Mouse (Mus musculus) c-Kit-positive CD71-negative TER-119-negative erythroid progenitor cells, embryonic 14.5 days (primary cell): ENCODE measurements around the gene Smlr1.

Source experiments
- DNase-seq: peaks from one replicate; pipeline ENCODE4 v3.0.0-alpha.2; 2013; ENCODE audit warnings: low read depth

Gene Smlr1

GRCm38 (mm10) chr10:25535891-25536331, at the start of gene Smlr1:
Gene Smlr1, minus strand, starts transcription at chr10:25536267.
- no peak for DNase-seq

- DNase-seq: no peak
These were observed 48.8 kb upstream of the Smlr1 start for GRCm38 (mm10) chr10:25584899-25585298.

GRCm38 (mm10) chr10:25580066-25580465, 44.0 kb upstream of the Smlr1 start:
- no peak for DNase-seq

- DNase-seq: no peak
These were observed 35.5 kb upstream of the Smlr1 start for GRCm38 (mm10) chr10:25571319-25572240.

DNA sequence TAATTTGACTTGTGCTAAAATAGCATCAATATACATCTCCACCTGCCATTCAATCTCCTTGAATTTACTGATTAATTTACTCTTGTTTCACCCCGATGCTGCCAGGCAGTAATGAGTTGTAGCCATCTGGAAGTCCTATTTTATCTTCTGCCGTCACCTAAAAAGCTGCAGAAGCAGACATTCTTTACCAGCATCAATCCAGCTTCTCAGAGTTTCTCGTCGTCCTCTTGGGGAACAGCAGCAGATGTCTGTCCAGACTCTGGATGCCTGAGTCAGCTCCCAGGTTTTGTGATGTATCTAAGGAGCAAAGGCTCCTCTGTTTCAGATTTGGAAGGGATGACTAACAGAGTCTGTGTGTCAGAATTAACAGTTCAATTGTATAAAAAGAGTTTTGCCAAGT, 16.9 kb upstream of the Smlr1 start:
- DNase-seq: no peak

GRCm38 (mm10) chr10:25541097-25541496, 5.0 kb upstream of the Smlr1 start:
- DNase-seq: no peak

DNA sequence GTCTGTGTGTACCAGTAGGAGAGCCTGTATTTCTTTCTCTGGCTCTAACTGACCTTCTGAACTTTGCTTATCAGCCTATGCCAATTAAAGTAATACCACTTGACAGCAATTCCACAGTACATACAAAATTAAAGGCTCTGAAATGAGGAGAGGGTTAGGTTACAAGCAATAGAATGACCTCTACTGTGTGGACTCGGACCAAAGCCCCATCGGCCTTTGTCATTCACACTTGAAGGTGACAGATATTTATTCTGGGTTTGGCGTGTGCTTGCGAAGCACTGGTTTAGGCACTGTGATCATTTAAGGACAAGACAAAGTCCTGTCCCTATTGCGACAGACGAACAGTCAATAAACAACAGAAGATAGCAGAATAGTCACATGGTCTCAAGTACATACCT, 3.7 kb upstream of the Smlr1 start:
- DNase-seq: no peak

DNA sequence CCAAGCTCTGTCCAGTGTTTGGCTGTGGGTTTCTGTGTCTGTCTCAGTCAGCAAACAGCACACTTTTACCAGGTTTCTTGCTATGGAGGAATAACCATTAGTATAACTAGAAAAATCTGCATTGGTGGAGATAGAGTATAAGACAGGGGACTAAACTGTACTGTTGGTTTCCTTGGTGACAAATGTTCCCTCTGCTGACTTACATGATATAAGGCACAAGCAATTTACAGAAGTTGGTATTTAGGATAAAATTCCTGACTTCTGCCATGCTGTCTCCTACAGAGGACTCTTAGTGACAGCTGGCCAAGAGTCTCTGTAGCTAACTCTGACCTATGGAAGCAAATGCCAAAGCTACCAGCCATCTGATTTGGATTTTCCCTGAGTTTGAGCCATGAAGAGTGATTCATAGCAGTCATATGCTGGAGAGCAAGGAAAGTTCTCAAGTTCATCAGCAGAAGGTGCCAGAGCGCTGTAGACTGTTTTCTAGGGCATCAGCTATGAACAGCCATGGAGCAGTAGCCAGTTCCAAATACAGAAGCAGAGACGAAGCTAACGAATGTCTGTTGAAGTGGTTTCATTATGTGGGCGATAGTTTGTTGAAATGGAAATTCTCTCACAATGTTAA, 3.2 kb upstream of the Smlr1 start:
- no peak for DNase-seq

GRCm38 (mm10) chr10:25538738-25539137, 2.7 kb upstream of the Smlr1 start:
- DNase-seq: no peak

GRCm38 (mm10) chr10:25536621-25537020, 554 bp upstream of the Smlr1 start:
- no peak for DNase-seq

DNA sequence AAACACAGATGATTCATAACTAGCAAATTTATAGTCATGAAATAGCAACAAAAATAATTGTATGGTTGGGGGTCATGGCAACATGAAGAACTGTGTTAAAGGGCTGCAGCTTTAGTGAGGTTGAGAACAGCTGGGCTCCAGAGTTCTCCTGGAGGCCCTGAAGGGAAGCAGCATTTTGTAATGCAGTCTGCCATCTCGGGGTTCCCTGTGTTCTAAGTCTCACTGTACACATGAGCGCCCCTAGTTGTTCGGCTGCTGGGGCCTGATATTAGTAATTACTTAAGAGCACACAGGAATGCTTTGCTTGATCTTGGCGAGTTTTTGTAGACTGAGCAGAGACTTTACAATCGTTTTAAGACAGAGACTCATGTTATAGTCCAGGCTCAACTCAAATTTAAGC, 1.6 kb downstream of the Smlr1 start:
- no peak for DNase-seq

GRCm38 (mm10) chr10:25533513-25534246, 2.4 kb downstream of the Smlr1 start:
- no peak for DNase-seq

GRCm38 (mm10) chr10:25533105-25533504, 3.0 kb downstream of the Smlr1 start:
- DNase-seq: no peak

GRCm38 (mm10) chr10:25531335-25531734, 4.7 kb downstream of the Smlr1 start:
- no peak for DNase-seq

GRCm38 (mm10) chr10:25527126-25527525, 8.9 kb downstream of the Smlr1 start:
- DNase-seq: no peak

- DNase-seq: no peak
These were observed 9.4 kb downstream of the Smlr1 start for GRCm38 (mm10) chr10:25526622-25527021.

DNA sequence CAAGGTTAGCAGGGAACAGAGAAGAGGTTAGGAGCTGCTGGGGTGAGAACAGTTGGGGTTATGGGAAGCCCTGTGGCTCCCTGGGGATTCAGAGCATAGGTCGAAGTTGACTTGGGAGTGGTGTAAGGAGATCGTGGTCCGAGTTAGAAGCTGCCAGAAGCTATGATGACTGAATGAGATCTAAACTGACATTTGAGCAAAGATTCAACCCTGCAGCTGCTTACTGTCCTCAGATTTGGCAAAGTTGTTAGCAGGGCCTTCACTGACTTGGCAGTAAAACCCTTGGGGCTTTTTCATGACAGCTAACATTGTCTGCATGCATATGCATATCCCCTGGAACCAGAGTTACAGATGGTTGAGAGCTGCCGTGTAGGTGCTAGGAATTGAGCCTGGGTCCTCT, 9.9 kb downstream of the Smlr1 start:
- DNase-seq: no peak

GRCm38 (mm10) chr10:25523727-25524126, 12.3 kb downstream of the Smlr1 start:
- no peak for DNase-seq

GRCm38 (mm10) chr10:25520428-25520827, 15.6 kb downstream of the Smlr1 start:
- no peak for DNase-seq

GRCm38 (mm10) chr10:25519954-25520353, 16.1 kb downstream of the Smlr1 start:
- DNase-seq: no peak

DNA sequence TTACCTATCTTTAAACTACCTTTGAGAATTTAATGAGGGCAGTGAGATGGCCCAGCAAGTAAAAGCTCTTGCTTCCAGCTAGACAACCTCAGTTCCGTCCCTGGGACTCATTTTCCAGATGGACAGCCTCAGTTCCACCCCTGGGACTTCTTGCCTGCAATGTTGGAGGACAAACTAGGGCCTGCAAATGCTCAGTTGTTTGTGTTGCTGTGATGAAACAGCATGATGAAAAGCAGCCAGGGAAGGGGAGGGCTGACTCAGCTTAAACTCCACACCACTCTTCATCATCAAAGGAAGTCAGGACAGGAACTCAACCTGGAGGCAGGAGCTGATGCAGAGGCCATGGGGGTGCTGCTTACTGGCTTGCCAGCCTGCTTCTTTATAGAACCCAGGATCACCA, 22.2 kb downstream of the Smlr1 start:
- DNase-seq: no peak

DNA sequence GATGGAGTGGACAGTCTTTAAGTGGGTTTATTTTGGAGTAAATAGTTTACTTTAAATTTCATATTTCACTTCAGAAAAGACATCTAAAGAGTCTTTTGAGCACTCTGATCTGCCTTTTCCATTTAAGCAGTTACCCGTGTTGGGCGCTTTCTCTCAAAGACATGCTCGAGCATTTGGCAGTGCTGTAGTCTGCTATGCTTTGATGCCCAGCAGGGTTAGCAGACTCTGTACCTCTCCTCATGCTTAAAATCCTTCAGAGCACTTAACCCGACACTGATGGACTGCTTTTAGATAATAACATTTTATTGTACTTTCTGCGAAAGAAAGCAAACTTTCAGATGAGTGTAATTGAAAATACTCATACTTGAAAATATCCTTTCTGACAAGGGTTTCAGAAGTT, 32.8 kb downstream of the Smlr1 start:
- no peak for DNase-seq
